Mouse (Mus musculus): ENCODE data around the gene Maz.

DNA sequence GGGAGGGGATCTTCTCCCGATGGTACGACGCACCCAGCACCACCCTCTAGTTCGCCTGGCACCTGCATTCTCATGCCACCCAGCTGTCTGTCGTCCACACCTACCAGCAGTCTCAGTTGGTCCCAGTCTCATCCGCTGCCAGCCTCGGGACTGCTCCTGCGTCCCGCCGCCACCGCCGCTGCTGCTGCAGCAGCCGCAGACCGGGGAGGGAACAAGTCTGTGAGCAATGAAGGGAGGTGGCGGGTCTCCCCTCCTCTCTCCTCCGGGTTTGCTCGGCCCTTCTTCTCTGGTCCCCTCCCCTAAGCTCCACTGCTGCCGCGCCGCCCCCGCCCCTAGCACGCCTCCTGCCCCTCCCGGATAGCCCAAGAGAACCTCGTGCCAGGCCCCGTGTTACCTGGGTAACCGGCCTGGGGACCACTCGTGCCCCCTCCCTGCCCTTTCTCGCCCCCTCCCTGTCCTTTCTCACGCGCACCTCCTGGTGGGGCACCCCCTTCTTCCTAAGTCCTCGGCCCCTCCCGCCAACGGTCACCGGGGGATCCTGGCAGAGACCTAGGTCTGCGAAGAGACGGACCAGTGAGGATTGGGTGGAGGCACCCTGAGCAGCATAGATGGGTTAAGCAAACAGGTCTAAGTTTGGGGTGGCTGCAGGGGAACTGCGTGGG, 5.8 kb downstream of the Maz start, which contains the start of the genes Gm42742 and Prrt2:
- TF ChIP-seq POLR2A (IDR thresholded peaks at IDR 0.05; ENCODE audit: low read depth, low read length), result no peak
- no peak for TF ChIP-seq CTCF (IDR thresholded peaks at IDR 0.05; ENCODE audit: extremely low read depth, insufficient read length, insufficient replicate concordance, low read depth, low read length)

All from small intestine, adult 2 months (tissue).